Mouse (Mus musculus): ENCODE data around the gene Rrp7a. TPM values are rescaled to one million over a fixed set of nuclear protein-coding genes. Genes with fewer than 3 reads are reported as not detected.
"Not testable (repeated sequence)": the region's sequence is repeated elsewhere in the genome, so short reads cannot be mapped to it uniquely, and the experiment has no call there.

The Rrp7a gene
- polyA plus RNA-seq, 1 experiment: 60.9 TPM

DNA sequence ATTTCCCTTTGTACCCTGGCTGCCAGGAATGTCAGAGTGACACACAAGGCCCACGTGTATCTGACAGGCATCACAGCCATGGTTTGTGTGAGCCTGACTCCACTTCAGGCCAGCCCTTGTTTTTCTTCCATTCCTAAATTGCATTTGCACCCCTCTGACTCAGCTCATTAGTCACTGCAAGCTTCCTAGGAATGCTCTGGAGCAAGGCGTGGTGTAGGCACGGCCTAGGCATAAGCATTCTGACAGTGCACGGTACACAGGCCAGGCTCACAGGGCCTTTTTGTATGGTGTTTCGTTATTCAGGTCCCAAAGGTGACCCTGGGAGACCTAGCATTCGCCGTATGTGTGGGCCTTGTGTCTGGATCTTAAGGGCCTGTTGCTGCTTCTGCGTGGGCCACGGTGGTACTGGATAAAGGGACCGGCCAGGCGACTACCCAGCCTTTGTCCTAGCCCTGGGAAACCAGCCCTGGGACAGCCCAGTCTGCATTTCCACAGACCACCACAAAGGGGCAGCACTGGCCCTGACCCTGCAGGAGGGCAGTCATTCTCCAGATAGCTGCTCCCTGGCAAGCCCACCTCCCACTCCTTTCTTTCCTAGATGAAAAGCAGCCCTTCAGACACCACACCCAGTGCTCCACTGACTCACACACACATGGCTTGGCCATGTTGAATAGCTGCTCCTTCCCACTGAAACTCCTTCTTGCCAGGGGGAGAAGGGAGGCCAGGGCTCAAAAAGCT, 34.5 kb upstream of the Rrp7a start:
- no peak for DNase-seq (ENCODE audit: low spot score)

DNA sequence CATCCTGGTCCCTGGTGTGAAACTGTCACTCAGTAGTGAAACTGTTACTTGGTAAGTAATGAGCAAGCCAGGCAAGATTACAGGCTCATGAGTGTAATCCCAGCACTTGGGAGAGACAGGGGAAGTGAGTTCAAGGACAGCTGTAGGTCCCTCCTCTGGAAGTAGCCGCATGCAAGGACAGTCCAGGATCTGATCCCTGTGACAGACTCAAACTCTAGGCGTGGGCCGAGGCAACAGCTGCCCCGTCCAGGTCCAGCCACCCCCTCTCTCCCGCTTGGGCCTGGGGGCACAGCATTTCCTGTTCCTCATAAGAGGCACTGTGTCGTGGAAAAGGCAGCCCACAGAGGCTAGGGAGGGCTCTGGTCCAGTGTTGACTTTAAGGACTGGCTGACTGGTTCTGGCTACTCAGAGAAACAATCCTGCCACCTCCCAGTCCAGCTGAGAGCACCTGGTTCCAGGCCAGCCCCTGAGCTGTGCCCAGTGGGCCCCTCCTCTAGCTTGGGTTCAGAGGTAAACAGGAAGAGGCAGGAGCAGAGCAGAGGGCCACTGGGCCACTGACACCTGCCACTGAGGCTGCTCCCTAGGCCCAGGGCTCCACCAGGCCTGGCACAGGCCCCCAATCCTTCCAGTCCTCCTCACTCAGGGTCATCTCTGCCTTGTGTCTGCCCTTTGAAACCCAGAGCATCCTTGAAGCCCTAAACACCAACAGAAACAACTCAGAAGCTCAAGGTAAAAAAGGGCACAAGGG, 33.2 kb upstream of the Rrp7a start:
- DNase-seq (ENCODE audit: low spot score): no peak

DNA sequence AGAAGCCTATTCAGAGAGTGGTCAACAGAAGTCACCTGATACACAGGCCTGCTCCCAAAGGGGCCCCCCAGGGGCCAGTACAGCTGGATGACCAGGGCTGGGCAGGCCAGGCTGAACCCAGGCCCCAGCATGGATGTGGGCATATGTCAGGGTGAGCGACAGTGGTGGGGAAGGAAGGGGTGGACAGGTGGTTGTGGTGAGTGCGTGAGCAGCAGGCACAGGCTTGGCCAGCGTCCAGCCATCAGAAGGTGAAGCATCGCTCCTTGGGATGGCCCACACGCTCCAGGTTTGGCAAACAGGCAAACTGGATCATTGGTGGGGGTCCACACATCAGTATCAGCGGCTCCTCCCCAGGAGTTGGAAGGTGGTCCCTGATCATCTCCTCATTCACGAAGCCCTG, 31.7 kb upstream of the Rrp7a start:
- DNase-seq (ENCODE audit: low spot score): no peak

DNA sequence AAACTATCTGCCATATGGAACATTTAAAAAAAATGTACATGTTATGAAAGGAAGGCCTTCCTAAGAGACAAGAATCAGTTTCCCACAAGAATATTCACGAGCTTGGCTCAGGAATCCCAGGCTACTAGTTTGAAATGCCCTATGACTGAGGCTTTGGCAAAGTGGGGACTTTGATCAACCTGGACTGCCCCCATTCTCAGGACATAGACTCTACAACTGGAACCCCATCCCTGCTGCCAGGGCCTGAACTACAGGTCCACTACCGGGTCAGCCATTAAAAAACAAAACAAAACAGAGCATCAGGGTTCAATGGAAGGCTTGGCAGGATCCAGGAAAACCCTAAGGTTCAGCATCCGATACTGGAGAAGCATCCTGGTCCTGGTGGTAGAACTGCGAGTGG, 28.1 kb upstream of the Rrp7a start:
- DNase-seq (ENCODE audit: low spot score): no peak

DNA sequence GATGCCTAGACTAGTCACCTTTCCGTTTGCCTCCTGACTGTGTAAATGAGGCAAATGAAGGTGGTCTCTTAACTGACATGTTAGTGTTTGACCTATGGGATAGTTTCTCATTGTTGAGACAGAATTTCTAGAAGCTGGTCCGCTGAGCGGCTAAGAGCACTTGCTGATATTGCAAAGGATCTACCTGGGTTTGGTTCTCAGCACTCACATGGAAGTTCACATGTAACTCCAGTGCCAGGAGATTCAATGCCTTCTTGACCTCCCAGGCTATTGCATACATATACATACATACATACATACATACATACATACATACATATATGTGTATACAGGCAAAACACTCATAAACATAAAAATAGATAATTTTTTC, 27.5 kb upstream of the Rrp7a start:
- DNase-seq (ENCODE audit: low spot score): no peak

DNA sequence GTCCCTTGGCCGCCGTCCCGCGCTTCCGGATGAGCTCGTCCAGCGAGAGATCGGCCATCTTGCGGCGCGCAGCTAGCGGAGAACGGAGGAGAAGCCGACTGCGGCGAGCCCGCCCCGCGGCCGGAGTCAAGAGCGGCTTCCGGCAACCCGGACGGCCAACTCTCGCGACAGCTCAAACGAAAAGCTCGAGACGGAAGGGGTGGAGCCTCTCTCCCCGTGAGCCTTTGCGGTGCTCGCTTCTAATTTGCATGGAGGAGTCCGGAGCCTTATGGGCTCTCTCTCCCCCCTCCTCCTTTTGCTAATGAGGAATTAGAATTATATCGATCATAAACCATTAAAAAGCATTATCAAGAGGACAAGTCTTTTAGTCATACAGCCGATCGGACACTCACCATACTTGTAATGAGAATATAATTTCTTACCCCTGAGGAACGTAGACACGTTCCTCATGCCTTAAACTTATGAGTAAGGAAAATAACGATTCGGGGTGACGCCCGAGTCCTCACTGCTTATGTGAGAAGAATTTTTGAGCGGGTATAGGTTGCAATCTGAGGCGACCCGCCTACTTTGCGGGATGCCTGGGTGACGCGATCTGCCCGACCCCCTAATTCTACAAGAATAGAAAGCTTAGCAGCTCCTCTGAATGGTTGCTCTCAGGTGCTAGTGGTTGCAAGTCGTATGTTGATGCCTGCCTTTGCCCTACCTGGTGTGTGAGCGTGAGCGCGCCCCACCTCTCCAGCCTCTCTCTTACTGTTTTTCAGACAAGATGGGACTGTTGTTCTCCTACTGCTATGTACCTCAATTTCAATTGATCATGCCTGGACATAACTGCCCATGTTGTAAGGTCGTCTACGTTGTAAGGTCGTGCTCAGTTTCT, 26.8 kb upstream of the Rrp7a start, which contains the start of gene Poldip3:
Gene Poldip3, minus strand, starts transcription at position 189 of the 877 bp plus-strand sequence.
- DNase-seq (ENCODE audit: low spot score): peak; percentile 98

DNA sequence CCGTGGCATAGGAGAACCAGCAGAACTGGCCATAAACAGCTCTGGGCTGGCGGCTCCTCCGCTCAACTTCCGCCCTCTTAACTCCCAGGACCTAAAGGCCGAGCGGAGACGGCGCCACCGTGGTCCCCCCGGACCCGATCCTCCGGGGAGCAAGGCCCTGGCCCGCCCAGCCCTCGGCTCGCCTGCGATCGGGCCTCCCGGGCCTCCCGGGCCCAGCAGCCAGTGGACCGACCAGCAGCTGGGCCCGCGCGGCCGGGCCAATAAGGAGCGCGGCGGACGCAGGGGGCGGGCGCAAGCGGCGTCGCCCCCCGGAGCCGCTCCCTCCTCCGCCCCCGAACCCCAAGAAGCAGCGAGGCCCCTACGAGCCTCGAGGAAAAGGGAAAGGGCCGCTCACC, 26.2 kb upstream of the Rrp7a start:
- DNase-seq (ENCODE audit: low spot score): no peak

DNA sequence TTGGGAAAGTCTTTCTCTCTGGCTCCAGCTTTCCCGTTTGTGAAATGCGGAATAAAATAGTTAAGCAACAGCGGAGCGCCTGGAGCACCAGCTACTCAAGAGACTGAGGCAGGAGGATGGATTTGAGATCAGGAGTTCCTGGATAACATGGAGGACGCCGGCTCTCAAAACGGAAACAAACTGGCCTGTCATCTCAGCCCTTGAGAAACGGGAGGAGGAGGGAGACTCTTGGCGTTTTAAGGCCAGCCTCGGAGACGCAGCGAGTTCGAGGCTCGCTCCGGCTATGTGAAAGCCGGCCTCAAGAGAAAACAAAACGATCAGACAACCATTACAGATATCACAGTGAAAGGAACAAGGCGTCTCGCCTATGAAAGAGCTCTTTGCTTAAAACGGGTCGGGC, 25.8 kb upstream of the Rrp7a start:
- no peak for DNase-seq (ENCODE audit: low spot score)

DNA sequence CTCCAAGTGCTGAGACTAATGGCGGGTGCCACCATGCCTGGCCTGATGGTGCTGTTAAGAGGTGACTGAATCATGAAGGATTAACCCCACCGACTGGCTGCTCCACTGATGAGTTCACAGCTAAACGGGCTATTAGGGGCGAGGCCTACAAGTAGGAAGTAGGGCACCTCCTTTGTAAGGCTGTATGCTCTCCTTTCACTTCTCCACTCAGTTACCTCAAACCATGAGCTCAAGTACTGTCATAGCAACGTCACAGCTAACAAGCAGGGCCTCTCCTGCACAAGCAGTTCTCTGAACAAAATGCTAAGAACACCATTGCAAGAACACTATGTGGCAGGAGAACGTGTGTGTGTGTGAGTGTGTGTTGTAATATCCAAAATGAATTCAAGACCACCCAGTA, 22.9 kb upstream of the Rrp7a start:
- no peak for DNase-seq (ENCODE audit: low spot score)

DNA sequence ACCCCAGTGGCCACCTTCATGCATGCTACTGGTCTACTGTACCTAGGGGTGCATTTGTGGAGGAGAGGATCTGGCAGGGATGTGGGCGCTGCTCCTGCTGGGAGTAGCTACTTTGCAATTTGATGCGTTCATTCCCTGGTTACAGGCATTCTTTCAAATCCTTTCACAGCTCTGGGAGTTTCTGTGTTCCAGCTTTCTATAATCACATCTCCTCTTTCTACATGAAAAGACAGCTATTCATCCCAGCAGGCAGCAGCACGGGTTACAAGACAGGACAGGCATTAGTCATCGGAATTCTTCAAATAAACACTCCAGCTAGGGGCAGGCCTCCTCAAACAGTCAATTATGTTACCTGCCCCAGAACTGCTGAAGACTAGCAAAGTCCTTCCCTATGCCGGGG, 20.3 kb upstream of the Rrp7a start:
- DNase-seq (ENCODE audit: low spot score): no peak

DNA sequence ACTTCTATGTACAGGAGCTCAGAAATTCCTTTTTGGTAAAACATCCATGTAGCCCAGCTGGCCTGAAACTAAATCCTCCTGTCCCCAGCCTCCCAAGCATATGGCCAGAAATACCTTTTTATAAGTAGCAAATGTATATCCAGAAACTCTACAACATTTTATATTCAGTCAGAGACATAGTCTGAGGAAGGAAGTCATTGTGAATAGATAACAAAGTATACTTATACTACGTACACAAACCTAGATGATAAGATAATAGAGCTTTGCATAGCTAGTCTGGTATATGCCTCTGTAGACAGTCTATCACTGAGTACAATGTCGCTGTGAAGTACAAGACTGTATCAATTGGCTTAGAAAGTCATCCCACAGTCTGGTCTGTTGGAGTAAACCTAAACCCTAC, 13.1 kb upstream of the Rrp7a start:
- DNase-seq (ENCODE audit: low spot score): no peak

DNA sequence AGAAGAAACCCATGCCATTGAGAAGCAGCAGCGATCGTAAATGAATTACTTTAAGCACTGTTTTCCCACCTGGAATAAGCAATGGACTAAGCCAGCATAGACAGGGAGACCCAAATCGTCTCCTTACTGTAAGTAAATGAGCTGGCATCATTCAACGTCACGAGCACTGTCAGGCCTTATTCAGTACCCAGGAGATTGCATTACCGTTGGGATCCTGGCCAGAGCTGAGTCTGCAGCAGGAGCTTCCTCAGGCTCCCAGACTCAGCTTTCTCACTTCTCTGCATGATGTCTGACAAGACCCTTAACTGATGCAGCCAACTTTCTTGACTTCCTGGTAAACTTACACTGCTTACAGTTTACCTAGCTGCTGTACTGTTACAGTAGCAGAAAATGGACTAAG, 12.1 kb upstream of the Rrp7a start:
- no peak for DNase-seq (ENCODE audit: low spot score)

DNA sequence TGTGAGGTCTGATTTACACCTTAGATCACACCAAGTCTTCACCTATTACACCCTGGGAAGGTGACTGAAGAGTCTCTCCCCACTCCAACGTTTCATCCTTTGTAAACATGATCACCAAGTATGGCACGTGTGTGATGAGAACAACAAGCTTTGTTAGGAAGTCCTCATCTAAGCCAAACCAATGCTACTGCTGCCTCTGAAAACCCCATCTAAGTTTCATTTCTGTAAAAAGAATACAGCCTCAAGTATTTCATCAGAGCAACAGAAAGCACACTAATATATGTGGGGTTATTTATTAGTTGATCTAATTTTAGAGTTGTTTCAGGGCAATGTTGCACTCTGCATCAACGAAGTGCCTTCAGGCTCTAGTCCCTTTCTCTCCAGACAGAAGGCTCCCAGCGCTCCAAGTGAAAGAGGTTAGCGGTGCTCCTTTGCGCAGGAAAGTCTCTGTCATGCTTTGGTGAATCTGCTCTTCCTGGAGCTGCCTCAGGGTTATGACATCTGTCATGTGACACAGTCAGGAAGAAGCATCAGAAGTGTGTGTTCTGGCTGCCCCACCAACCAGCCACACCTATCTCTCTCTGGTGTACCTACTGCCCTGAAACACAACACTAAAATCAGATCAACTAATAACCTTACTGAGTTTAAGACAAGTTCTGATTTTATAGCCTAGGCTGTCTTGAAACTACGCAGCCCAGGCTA, 7.1 kb upstream of the Rrp7a start:
- no peak for DNase-seq (ENCODE audit: low spot score)

DNA sequence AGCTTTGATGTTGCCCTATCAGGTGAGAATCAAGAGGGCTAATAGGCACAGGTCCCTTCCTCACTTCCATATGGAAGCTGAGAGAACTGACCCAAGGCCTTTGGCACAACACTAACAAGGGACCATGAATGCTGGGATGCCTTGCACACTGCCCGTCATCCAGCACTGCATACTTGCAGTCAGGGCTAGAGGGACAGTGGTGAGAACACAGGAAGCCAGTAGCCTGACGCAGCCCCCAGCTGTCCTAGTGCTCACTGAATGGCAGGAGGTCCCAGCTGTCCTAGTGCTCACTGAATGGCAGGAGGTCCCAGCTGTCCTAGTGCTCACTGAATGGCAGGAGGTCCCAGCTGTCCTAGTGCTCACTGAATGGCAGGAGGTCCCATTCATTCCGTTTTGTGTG, 4.4 kb upstream of the Rrp7a start:
- DNase-seq (ENCODE audit: low spot score): not testable (repeated sequence)

DNA sequence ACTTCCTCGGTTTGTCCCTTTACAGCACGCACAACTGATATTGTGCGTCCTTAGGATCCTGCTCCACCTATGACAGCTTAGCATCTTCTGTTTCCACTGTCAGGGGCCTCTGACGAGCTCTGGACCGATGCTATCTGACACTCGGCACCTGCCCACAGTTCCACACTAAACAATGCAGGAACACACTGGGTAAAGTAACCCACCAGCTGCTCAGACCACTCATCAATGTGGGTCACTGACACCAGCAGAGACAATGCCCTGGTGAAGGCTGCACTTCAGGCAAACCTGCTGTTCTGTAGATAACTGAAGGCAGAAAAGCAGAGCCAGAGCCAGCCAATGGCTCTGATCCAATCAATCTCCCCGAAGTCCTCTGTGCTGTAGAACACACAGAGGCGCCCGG, 4.0 kb upstream of the Rrp7a start:
- no peak for DNase-seq (ENCODE audit: low spot score)

DNA sequence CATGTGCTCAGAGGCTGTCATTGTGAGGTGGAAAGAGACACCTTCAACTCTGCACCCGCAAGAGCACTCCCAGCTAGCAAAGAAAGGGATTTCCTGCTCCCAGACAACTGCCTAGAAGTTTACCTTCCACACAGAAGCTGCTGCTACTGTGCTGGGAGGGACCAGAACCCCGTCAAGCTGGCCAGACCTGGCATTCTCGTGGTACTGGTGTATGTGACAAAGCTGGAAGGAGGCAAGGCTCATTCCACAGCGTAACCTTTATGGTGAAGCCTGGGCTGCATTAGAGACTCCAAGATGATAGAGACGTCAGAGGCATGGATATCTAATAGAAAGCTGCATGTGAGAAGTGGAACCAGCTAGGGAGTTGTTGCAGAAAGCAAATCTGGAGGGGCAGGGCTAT, 2.0 kb upstream of the Rrp7a start:
- DNase-seq (ENCODE audit: low spot score): no peak

DNA sequence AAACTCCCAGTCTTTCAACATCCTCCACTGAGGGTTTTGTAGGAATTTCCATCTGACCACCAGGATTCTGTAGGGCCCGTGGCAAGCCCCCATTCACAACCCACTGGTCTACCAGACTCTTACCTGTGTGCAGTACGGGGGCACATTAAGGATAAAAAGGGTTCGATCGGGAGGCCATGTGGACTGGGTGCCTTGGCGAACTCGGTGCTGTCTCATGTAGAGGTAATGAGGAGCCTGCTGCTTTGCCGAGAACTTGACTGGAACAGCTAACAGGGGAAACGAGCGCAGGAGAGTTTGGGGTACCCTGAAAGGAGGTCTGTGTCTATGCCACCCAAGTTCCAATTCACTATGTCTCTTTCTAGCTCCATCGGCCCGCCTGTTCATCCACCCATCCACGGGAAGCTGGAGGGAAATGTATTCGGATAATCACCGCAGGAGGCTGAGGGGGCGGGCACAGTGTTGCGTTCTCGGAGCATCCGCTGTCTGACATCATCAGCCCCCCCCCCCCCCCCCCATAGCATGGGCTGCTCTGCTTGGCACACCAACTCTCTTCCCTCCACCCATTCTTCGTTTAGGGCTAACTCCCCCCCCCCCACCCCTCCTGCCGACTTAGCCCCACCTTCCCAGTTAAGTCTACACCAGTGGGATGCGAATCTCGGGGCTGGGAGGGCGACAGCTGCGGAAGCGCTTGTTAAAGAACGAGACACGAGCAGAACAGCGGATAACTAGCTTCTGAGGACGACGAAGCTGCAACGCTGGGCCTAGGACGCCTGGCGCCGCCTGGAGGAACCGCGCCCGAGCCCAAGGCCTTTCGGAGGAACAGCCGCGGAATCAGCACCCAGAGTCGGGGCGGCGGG, 664 bp downstream of the Rrp7a start:
- no peak for DNase-seq (ENCODE audit: low spot score)

DNA sequence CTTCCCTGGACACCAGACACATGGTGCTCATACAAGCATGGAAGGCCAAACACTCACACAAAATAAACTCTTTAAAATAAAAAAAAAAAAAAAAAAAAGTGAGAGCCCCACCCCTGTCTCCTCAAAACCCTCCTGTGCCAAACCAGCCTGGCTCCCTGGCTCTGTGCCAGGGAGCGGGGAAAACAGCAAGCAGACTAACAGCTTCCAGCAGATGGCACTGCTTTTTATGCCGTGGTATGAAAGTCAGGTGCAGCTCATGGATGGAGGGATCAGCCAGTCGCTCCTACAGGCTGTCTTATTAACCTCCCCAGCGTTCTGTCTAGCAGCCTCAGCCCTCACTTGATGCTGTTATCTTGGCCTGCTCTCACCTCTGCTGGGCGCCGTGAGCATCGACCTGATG, 4.2 kb downstream of the Rrp7a start:
- DNase-seq (ENCODE audit: low spot score): no peak

DNA sequence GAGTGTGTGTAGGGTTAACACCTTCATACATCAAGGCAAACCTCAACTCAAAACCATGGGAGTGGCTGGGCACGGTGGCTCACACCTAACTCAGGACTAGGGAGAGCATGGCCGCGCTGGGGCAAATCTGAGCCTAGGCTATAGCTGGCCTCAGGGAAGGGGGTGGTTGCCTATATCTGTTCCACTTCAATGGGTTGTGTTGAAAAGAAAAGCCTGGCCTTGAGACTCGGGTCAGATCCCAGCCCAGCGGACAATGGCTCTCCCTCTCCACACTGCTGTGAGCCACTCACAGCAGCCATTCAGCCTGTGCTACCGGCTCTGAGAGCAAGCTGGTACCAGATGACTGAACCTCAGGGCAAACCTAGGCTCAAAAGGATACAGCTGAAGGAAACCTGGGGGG, 7.5 kb downstream of the Rrp7a start:
- DNase-seq (ENCODE audit: low spot score): no peak

DNA sequence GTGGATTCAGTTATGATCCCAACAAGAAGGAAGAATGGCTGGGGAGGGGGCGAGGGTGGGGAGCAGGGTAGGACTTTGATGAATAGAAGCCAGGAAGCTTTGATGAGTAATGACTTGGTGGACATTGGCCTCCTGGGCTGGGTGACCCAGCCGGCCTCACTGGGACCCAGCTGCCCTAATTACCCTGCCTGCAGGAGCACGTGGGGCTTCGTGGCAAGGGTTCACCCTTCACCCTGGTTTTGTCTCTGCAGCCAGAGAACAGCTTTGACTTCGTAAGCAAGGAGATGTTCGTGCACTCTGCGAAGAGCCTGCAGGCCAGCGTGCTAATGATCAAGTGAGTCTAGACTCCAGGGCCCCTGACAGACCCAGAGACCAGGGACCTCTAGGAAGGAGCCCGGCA, 8.5 kb downstream of the Rrp7a start:
- no peak for DNase-seq (ENCODE audit: low spot score)

DNA sequence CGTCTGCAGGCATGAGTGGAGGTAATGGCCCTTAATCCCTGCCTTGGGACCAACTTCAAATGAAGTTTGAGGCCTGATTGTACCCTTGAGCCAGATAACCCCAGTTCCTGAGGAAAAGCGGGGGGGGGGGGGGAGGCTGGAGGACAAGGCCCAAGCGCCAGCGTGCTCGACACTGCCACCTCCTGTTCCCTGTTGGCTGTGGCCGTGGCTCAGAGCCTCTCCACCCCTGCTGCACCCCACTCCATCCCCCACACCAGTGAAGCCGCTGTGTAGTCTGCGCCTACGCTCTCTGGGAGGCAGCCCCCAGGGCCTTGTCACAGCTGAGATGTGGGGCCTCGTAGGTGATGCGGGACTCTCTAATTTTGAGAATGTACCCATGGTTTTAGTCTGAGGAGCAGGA, 9.7 kb downstream of the Rrp7a start:
- no peak for DNase-seq (ENCODE audit: low spot score)

Measured in urinary bladder, adult 2 months (tissue).